In genomic region chr10:7866762-7867665, GRCm38 (mm10) we compare ENCODE assay signal across 7 mouse cellular contexts. TPM values are rescaled to one million over a fixed set of nuclear protein-coding genes. Genes with fewer than 3 reads are reported as not detected.
DNase-seq lines count a peak whose midpoint lies in the region; ATAC-seq and TF ChIP-seq lines count a peak whose summit lies in the region.

No protein-coding gene starts in this region.

- WGBS in thymus, adult 2 months = 91% methylated on average over 50 of the region's 50 CpGs
- WGBS in heart, embryonic 12.5 days = 15% methylated on average over 50 of the region's 50 CpGs
- 19% methylated on average over 50 of the region's 50 CpGs for WGBS in kidney, postnatal 0 days
- 20% methylated on average over 50 of the region's 50 CpGs for WGBS in midbrain, embryonic 15.5 days

- no peak overlapping the region for H3K27ac ChIP-seq in thymus, adult 2 months (ENCODE audit: control insufficient read depth, insufficient read depth, low read length)
- H3K27ac ChIP-seq in heart, embryonic 12.5 days (ENCODE audit: poor library complexity, severe bottlenecking) = no peak overlapping the region
- no peak overlapping the region for H3K27ac ChIP-seq in kidney, postnatal 0 days
- no peak overlapping the region for H3K27ac ChIP-seq in midbrain, embryonic 15.5 days

- H3K4me1 ChIP-seq in thymus, adult 2 months (replicated peaks; ENCODE audit: control insufficient read depth, insufficient read depth, low read length) = no peaks in the 10 kb centered on the region
- peaks cover 16% of the 10 kb centered on the region for H3K4me1 ChIP-seq in heart, embryonic 12.5 days (replicated peaks)
- H3K4me1 ChIP-seq in kidney, postnatal 0 days (replicated peaks; ENCODE audit: insufficient read depth, low read length) = 0 out of 2 replicates have a peak, but pooled peaks cover 4% of the 10 kb centered on the region
- H3K4me1 ChIP-seq in midbrain, embryonic 15.5 days = peaks cover 7% of the 10 kb centered on the region

- H3K9me3 ChIP-seq in heart, embryonic 12.5 days (replicated peaks) = no peaks in the 10 kb centered on the region
- no peaks in the 10 kb centered on the region for H3K9me3 ChIP-seq in kidney, postnatal 0 days (replicated peaks; ENCODE audit: low read length)
- H3K9me3 ChIP-seq in midbrain, embryonic 15.5 days = no peaks in the 10 kb centered on the region

- peaks cover 6% of the 10 kb centered on the region; the same call in 1 of the 2 replicates for H3K36me3 ChIP-seq in thymus, adult 2 months (ENCODE audit: control insufficient read depth, insufficient read depth, low read length)
- H3K36me3 ChIP-seq in heart, embryonic 12.5 days = no peaks in the 10 kb centered on the region
- no peaks in the 10 kb centered on the region for H3K36me3 ChIP-seq in kidney, postnatal 0 days (ENCODE audit: insufficient read depth, low read length)
- no peaks in the 10 kb centered on the region for H3K36me3 ChIP-seq in midbrain, embryonic 15.5 days (replicated peaks)

- peak; percentile 28 for DNase-seq in thymus, adult 2 months
- no peak for DNase-seq in thymus, postnatal 0 days (ENCODE audit: low spot score)
- peak; percentile 31 for DNase-seq in embryo, embryonic 10.5 days (ENCODE audit: low spot score)
- peak; percentile 11 for DNase-seq in kidney, postnatal 0 days (ENCODE audit: low spot score)
- no peak for DNase-seq in frontal cortex, postnatal 10 days (ENCODE audit: low spot score in 2 of 2)

- TF ChIP-seq POLR2A in thymus, adult 2 months (IDR thresholded peaks at IDR 0.05; ENCODE audit: control insufficient read depth, extremely low read depth, insufficient read depth, low read length, poor library complexity) = no peak

- ATAC-seq in heart, embryonic 12.5 days (ENCODE audit: insufficient number of reproducible peaks, low FRiP score) = no peak
- ATAC-seq in kidney, postnatal 0 days (replicated peaks; ENCODE audit: low FRiP score, low read depth) = peak; percentile 34; the same call in 1 of the 2 replicates
- peak; percentile 50; the same call in 1 of the 2 replicates for ATAC-seq in midbrain, embryonic 15.5 days (replicated peaks)

- peak overlapping the region; percentile 59 for H3K9ac ChIP-seq in heart, embryonic 12.5 days
- H3K9ac ChIP-seq in kidney, postnatal 0 days (ENCODE audit: low read depth, low read length) = 0 out of 2 replicates have a peak overlapping the region, but pooled peaks have one; percentile 27
- H3K9ac ChIP-seq in midbrain, embryonic 15.5 days = peak overlapping the region; percentile 45

- no peaks in the 10 kb centered on the region for H3K27me3 ChIP-seq in thymus, adult 2 months (ENCODE audit: control insufficient read depth, insufficient read depth, low read length)
- peaks cover 30% of the 10 kb centered on the region for H3K27me3 ChIP-seq in heart, embryonic 12.5 days (replicated peaks)
- H3K27me3 ChIP-seq in kidney, postnatal 0 days (ENCODE audit: insufficient read depth, low read length) = peaks cover 4% of the 10 kb centered on the region; the same call in 1 of the 2 replicates
- peaks cover 14% of the 10 kb centered on the region; the same call in 1 of the 2 replicates for H3K27me3 ChIP-seq in midbrain, embryonic 15.5 days (replicated peaks)

- H3K4me2 ChIP-seq in heart, embryonic 12.5 days = peak overlapping the region; percentile 87
- H3K4me2 ChIP-seq in kidney, postnatal 0 days (ENCODE audit: low read length) = peak overlapping the region; percentile 60
- H3K4me2 ChIP-seq in midbrain, embryonic 15.5 days = peak overlapping the region; percentile 73

- no peak for TF ChIP-seq CTCF in thymus, adult 2 months (IDR thresholded peaks at IDR 0.05; ENCODE audit: borderline replicate concordance, control insufficient read depth, extremely low read depth, insufficient read depth, low read length, poor library complexity)
- TF ChIP-seq CTCF in kidney, postnatal 0 days (IDR thresholded peaks at IDR 0.05; ENCODE audit: low read depth) = no peak

- no peak overlapping the region for H3K4me3 ChIP-seq in thymus, adult 2 months (ENCODE audit: control insufficient read depth, insufficient read depth, low read length)
- peak overlapping the region; percentile 46 for H3K4me3 ChIP-seq in heart, embryonic 12.5 days
- H3K4me3 ChIP-seq in kidney, postnatal 0 days (replicated peaks; ENCODE audit: low read depth, low read length) = peak overlapping the region; percentile 34
- peak overlapping the region; percentile 41 for H3K4me3 ChIP-seq in midbrain, embryonic 15.5 days

RNA-seq across cellular contexts. Expression of gene Zc3h12d, which starts 34.7 kb away (rescaled TPM):
- polyA plus RNA-seq in thymus, adult 2 months (2012; rRNA removed) = 5.6 and 6.7 TPM in 2 replicates
- 2.4 and 2.5 TPM in 2 replicates for polyA plus RNA-seq in thymus, postnatal 0 days (2015; fragmentation: Nextera tagmentation; extraction: Ambion mirVana)
- 0.15 and 0.22 TPM in 2 replicates for polyA plus RNA-seq in heart, embryonic 12.5 days (2016; fragmentation: Nextera tagmentation; extraction: Ambion mirVana)
- polyA plus RNA-seq in kidney, postnatal 0 days (2015; fragmentation: Nextera tagmentation; extraction: Ambion mirVana) = 0.29 TPM in 2 replicates
- 0.11 and 0.31 TPM in 2 replicates for polyA plus RNA-seq in midbrain, embryonic 15.5 days (2015; fragmentation: Nextera tagmentation; extraction: Ambion mirVana)

Comparison
In these comparisons a context has a peak if more than half of its experiments do, and no peak if none do; other contexts are left out.
1. DNase-seq: peak in thymus, adult 2 months (single experiment), embryo, embryonic 10.5 days (single experiment) and kidney, postnatal 0 days (single experiment); none in thymus, postnatal 0 days (single experiment) and frontal cortex, postnatal 10 days (0 of 2).
2. Peak in every context shown above with its lines, with median percentiles within 50 percentile points of each other: H3K4me2 ChIP-seq and H3K9ac ChIP-seq.